Mouse (Mus musculus): Measurements from ENCODE around the gene Sypl.

- TF ChIP-seq CTCF (IDR thresholded peaks at IDR 0.05; ENCODE audit: low read depth, low read length) (peak; percentile 67), GATA1 (IDR thresholded peaks at IDR 0.05; ENCODE audit: borderline replicate concordance, low read length) (no peak), POLR2AphosphoS5 (IDR thresholded peaks at IDR 0.05; ENCODE audit: insufficient replicate concordance, low read depth, low read length) (no peak), GATA2 (IDR thresholded peaks at IDR 0.05; ENCODE audit: borderline replicate concordance, low read depth, low read length) (no peak), TAL1 (conservative IDR thresholded peaks at IDR 0.05; ENCODE audit: low read depth, low read length) (no peak)
Measured at GRCm38 (mm10) chr12:32910092-32910491, 43.6 kb upstream of the Sypl start.

Measured in G1E (cell line).